Mouse (Mus musculus) WW6 (cell line): ENCODE measurements around the gene Vmn1r207-ps.
"Not testable (repeated sequence)": the region's sequence is repeated elsewhere in the genome, so short reads cannot be mapped to it uniquely, and the experiment has no call there.

Experiments used
- DNase-seq: peaks from one replicate; pipeline ENCODE4 v3.0.0-alpha.2; 2013; ENCODE audit warnings: low read depth, low spot score

The Vmn1r207-ps gene

DNA sequence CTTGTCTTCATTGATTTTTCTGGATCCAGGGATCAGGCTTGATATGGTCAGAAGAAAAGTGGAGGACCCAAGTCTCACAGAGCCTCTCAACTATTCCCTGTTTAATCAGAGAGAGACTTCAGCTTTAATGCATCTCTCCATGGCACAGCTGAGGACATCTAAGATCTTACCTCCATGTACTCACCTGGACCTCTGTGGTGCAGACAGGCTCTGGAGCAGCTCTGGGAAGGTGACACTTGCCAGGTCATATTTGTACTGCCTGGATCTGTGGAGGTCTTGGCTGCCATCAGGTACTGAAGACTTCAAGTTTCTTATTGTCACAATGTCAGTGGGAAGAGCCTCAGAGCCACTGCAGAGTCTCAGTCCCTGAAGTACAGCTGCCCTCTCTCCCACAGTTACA is at the start of gene Vmn1r207-ps:
Gene Vmn1r207-ps (minus strand): TSS at position 101 of the 400 bp plus-strand sequence.
- DNase-seq, result not testable (repeated sequence)

DNA sequence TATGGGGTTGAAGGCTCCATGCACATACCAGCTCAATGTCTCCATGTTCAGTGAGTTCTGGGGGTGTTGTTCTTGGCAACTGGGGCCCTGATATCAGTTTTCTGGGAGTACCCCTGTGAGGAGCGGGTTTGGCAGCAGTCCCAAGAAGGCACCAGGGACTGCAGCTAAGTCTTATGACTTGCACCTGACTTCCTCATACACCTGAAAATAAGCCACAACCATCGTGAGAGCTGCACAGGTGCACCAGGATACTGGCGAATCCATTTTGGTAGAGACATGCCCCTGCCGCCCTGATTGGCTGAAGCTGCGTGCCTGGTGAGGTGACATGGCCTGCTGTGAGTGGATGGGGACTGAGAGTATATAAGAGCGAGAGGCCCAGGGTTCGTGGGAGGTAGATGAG is 47.9 kb upstream of the Vmn1r207-ps start, which contains the start of gene Vmn1r208:
Gene Vmn1r208 (minus strand): TSS at position 101 of the 400 bp plus-strand sequence.
- DNase-seq, result not testable (repeated sequence)

DNA sequence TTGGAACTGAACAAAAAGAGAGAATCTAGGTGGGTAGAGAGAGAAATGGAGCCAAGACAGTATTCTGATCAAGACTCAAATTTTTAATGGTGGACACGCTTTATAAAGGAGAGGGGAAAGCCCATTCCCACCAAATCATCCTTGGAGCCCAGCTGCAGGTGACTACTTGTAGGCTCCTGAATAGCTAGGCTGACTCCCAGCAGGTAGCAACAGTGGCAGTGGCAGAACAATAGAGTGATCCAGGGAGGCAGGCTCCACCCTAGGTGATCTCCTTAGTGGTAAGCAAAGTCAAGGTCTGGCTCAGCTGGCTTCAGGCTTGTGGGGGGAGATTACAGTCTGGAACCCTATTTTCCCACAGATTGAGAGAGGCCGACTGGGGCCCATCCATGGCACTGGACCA is 42.2 kb upstream of the Vmn1r207-ps start:
- not testable (repeated sequence) for DNase-seq

DNA sequence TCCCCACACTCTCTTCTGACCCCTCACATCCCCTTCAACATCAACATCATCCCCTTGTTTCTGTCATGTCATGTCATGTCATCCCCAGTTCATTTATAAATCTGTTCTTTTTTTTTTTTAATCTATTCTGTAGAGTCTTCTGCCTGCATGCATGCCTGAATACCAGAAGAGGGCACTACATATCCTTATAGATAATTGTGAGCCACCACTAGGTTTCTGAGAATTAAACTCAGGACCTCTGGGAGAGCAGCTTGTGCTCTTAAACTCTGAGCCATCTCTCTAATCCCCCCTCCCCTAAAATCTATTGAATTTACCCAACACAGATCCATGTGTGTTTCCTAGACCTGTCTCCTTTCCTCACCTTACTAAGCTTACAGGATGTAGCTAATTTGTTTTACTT is 18.1 kb upstream of the Vmn1r207-ps start:
- DNase-seq, result no peak

DNA sequence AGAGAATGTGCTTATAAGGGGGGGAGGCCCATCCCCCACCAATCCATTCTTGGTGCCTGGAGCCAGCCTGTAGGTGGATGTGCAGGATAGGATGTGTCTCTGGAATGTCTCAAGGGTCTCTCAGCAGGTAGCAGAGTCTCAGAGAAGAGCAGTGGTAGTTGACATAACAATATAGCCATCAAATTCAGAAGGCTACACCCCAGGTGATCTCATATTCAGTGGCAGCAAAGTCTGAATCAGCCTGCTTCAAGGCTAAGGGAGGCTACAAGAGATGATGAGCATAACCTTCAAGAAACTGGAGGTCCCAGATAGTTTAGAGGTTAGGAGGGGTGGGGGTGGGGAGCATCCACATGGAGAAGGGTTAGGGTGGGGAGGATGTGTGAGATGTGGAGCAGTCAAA is 22.5 kb downstream of the Vmn1r207-ps start:
- not testable (repeated sequence) for DNase-seq

DNA sequence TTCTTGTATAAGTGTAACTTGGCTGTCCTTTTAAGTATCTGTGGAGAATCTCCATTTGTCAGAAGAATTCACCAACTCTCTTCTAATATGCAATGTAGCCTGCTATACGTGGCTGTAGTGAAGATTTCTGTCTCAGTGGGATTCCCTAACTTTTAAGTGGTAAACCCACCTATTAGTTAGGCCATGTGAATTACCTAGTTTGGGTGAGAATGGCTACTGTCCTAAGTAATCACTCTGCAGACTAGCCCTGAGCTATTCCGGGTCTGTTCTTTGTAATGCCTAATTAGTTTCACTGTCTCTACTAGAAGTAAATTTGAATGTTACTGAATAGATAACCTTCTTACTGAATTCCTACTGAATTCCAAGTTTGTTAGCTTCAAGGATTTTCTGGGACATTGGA is 26.5 kb downstream of the Vmn1r207-ps start:
- DNase-seq, result not testable (repeated sequence)
